Mouse (Mus musculus): Measurements from ENCODE around the gene Gm8281.
"Not testable (repeated sequence)": the region's sequence is repeated elsewhere in the genome, so short reads cannot be mapped to it uniquely, and the experiment has no call there.

The Gm8281 gene

GRCm38 (mm10) chr14:5070611-5071490 lies at the start of gene Gm8281:
Gm8281 (plus strand) TSS chr14:5071040.
- DNase-seq (ENCODE audit: low spot score): not testable (repeated sequence)

GRCm38 (mm10) chr14:5050329-5050728 lies 20.5 kb upstream of the Gm8281 start, which contains the start of gene 4930555G01Rik:
4930555G01Rik (plus strand) TSS chr14:5050629.
- not testable (repeated sequence) for DNase-seq (ENCODE audit: low spot score)

GRCm38 (mm10) chr14:5131219-5131618 lies 60.4 kb downstream of the Gm8281 start, which contains the start of gene Gm8279:
Gm8279 (plus strand) TSS chr14:5131519.
- DNase-seq (ENCODE audit: low spot score): not testable (repeated sequence)
